7 mouse cellular contexts compared by ENCODE assay signal in genomic region chr7:38108260-38108632, GRCm38 (mm10). TPM values are rescaled to one million over a fixed set of nuclear protein-coding genes. Genes with fewer than 3 reads are reported as not detected.
A peak's percentile ranks its signal among the peaks of the same experiment; 100 is the strongest.
DNase-seq lines count a peak whose midpoint lies in the region; ATAC-seq lines count a peak whose summit lies in the region.

No protein-coding gene starts in this region.

- peaks cover 4% of the 10 kb centered on the region for H3K4me1 ChIP-seq in neural tube, embryonic 11.5 days (ENCODE audit: control insufficient read depth, insufficient read depth, low read length)
- peaks cover 38% of the 10 kb centered on the region for H3K4me1 ChIP-seq in embryonic facial prominence, embryonic 13.5 days
- peaks cover 44% of the 10 kb centered on the region for H3K4me1 ChIP-seq in kidney, embryonic 15.5 days
- H3K4me1 ChIP-seq in megakaryocyte, embryonic 14.5 days, result peaks cover 31% of the 10 kb centered on the region

- peaks cover 2% of the 10 kb centered on the region; the same call in 1 of the 2 replicates for H3K36me3 ChIP-seq in neural tube, embryonic 11.5 days (ENCODE audit: control insufficient read depth, insufficient read depth, low read length)
- peaks cover 6% of the 10 kb centered on the region for H3K36me3 ChIP-seq in embryonic facial prominence, embryonic 13.5 days
- H3K36me3 ChIP-seq in kidney, embryonic 15.5 days, result peaks cover 10% of the 10 kb centered on the region; the same call in 1 of the 2 replicates
- H3K36me3 ChIP-seq in megakaryocyte, embryonic 14.5 days (replicated peaks; ENCODE audit: low read length), result peaks cover 8% of the 10 kb centered on the region

- ATAC-seq in neural tube, embryonic 11.5 days (ENCODE audit: insufficient read depth, low FRiP score, low TSS enrichment), result no peak
- ATAC-seq in embryonic facial prominence, embryonic 13.5 days (ENCODE audit: insufficient number of reproducible peaks, insufficient read depth, low FRiP score, low TSS enrichment, low read depth), result no peak
- ATAC-seq in kidney, embryonic 15.5 days (replicated peaks; ENCODE audit: low FRiP score), result no peak

- H3K27me3 ChIP-seq in neural tube, embryonic 11.5 days (ENCODE audit: control insufficient read depth, insufficient read depth, low read length), result no peaks in the 10 kb centered on the region
- no peaks in the 10 kb centered on the region for H3K27me3 ChIP-seq in embryonic facial prominence, embryonic 13.5 days
- H3K27me3 ChIP-seq in kidney, embryonic 15.5 days, result no peaks in the 10 kb centered on the region
- H3K27me3 ChIP-seq in megakaryocyte, embryonic 14.5 days (replicated peaks), result peaks cover 6% of the 10 kb centered on the region

- no peak for DNase-seq in neural tube, embryonic 11.5 days (ENCODE audit: low spot score)
- no peak for DNase-seq in neural tube, embryonic 10.5 days (ENCODE audit: extremely low spot score, low spot score)
- DNase-seq in thymus, postnatal 36 days, result peak; percentile 53 to 69
- DNase-seq in gastrocnemius, adult 18-20 months (ENCODE audit: low spot score), result no peak

- peak overlapping the region; percentile 76 for H3K4me3 ChIP-seq in neural tube, embryonic 11.5 days (ENCODE audit: low read depth, low read length)
- peak overlapping the region; percentile 91 for H3K4me3 ChIP-seq in embryonic facial prominence, embryonic 13.5 days
- H3K4me3 ChIP-seq in kidney, embryonic 15.5 days (replicated peaks), result peak overlapping the region; percentile 89
- H3K4me3 ChIP-seq in megakaryocyte, embryonic 14.5 days (replicated peaks), result peak overlapping the region; percentile 95

- peak overlapping the region; percentile 55; the same call in 1 of the 2 replicates for H3K9ac ChIP-seq in neural tube, embryonic 11.5 days (ENCODE audit: low read length)
- peak overlapping the region; percentile 80; the same call in 1 of the 2 replicates for H3K9ac ChIP-seq in embryonic facial prominence, embryonic 13.5 days
- peak overlapping the region; percentile 65 for H3K9ac ChIP-seq in kidney, embryonic 15.5 days

- H3K27ac ChIP-seq in neural tube, embryonic 11.5 days (ENCODE audit: low read depth, low read length), result no peak overlapping the region
- H3K27ac ChIP-seq in embryonic facial prominence, embryonic 13.5 days, result 0 out of 2 replicates have a peak overlapping the region, but pooled peaks have one; percentile 48
- H3K27ac ChIP-seq in kidney, embryonic 15.5 days, result peak overlapping the region; percentile 71

- H3K4me2 ChIP-seq in neural tube, embryonic 11.5 days (ENCODE audit: low read depth), result peak overlapping the region; percentile 81
- H3K4me2 ChIP-seq in embryonic facial prominence, embryonic 13.5 days, result peak overlapping the region; percentile 91
- peak overlapping the region; percentile 94 for H3K4me2 ChIP-seq in kidney, embryonic 15.5 days

- WGBS in neural tube, embryonic 11.5 days, result 30% methylated on average over 10 of the region's 10 CpGs
- WGBS in embryonic facial prominence, embryonic 13.5 days, result 18% methylated on average over 10 of the region's 10 CpGs
- 11% methylated on average over 10 of the region's 10 CpGs for WGBS in kidney, embryonic 15.5 days

- H3K9me3 ChIP-seq in neural tube, embryonic 11.5 days (ENCODE audit: control insufficient read depth, low read length), result no peaks in the 10 kb centered on the region
- no peaks in the 10 kb centered on the region for H3K9me3 ChIP-seq in embryonic facial prominence, embryonic 13.5 days
- no peaks in the 10 kb centered on the region for H3K9me3 ChIP-seq in kidney, embryonic 15.5 days (replicated peaks)
- no peaks in the 10 kb centered on the region for H3K9me3 ChIP-seq in megakaryocyte, embryonic 14.5 days

RNA-seq across cellular contexts. Expression of gene Ccne1, which starts 0.9 kb away (rescaled TPM):
- 83.9 and 84.0 TPM in 2 replicates for polyA plus RNA-seq in neural tube, embryonic 11.5 days (2014; fragmentation: Nextera tagmentation; extraction: Ambion mirVana)
- 55.2 and 61.4 TPM in 2 replicates for polyA plus RNA-seq in embryonic facial prominence, embryonic 13.5 days (2015; fragmentation: Nextera tagmentation; extraction: Ambion mirVana)
- 65.9 and 71.4 TPM in 2 replicates for polyA plus RNA-seq in kidney, embryonic 15.5 days (2015; fragmentation: Nextera tagmentation; extraction: Ambion mirVana)
- polyA plus RNA-seq in megakaryocyte, embryonic 14.5 days (2012; ENCODE audit: insufficient read depth, low replicate concordance), result 5.8 and 5.9 TPM in 2 replicates
- under 1 TPM in 1 of 2 experiments, not detected in 1; 0.14 TPM for total RNA-seq in gastrocnemius, adult 18-20 months (2021)

Comparison
In these comparisons a context has a peak if more than half of its experiments do, and no peak if none do; other contexts are left out.
1. DNase-seq: peak in thymus, postnatal 36 days (2 of 2); none in neural tube, embryonic 11.5 days (single experiment), neural tube, embryonic 10.5 days (single experiment) and gastrocnemius, adult 18-20 months (single experiment).
2. Peak in every context shown above with its lines, with median percentiles within 50 percentile points of each other: H3K4me2 ChIP-seq, H3K4me3 ChIP-seq and H3K9ac ChIP-seq.